Mouse (Mus musculus): ENCODE measurements around the gene Zfp853. TPM values are rescaled to one million over a fixed set of nuclear protein-coding genes. Genes with fewer than 3 reads are reported as not detected.

Gene Zfp853
- total and polyA plus RNA-seq, 3 experiments = 0.08 to 0.14 TPM; not detected in 1

DNA sequence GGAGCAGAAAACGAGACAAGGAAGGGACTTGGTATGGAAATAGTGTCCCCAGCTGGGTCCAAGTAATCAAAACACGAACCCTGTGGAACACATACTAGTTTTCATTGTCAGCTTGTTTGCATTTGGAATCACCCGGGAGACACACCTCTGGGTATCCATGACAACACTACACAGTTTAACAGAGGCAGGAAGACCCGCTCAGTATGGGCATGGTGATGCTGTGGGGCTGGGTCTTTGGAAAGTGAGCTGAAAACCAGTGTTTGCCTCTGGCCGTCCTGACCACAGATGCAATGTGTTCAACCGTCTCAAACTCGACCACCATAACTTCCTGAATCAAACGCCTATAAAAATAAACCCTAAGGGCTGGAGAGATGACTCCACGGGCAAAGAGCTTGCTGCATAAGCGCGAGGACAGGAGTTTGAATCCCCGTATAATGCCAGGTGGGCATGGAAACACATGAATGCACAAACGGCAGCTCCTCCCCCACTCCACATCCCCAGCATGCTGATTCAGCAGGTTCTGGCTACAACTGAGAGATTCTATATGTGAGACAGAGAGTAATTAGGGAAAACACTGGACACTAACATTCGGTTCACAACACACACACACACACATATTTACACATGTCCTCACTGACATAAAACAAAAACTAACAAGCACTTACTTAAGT, 41.1 kb upstream of the Zfp853 start:
- Histone ChIP-seq H3K4me1 (ENCODE audit: control insufficient read depth in 1 of 2, insufficient read depth in 2 of 2, low read length in 2 of 2) (peaks cover 0 to 6% of the 10 kb centered on the region in 2 experiments; a peak in 1 of 4 replicates), H3K36me3 (ENCODE audit: control insufficient read depth in 1 of 2, insufficient read depth in 2 of 2, low read length in 2 of 2) (no peaks in the 10 kb centered on the region; a peak in 1 of 4 replicates), H3K27ac (ENCODE audit: control insufficient read depth, low read depth, low read length) (no peak overlapping the region), H3K9ac (ENCODE audit: control insufficient read depth, low read depth, low read length, poor library complexity, severe bottlenecking) (no peak overlapping the region; the same call in 1 of the 2 replicates), H3K4me3 (ENCODE audit: control insufficient read depth in 1 of 2, insufficient read depth in 1 of 2, low read depth in 2 of 2, low read length in 2 of 2) (peak overlapping the region; percentile 37 to 70; a peak in 3 of 4 replicates), H3K79me2 (ENCODE audit: control insufficient read depth, insufficient read depth, low read length, poor library complexity) (no peaks in the 10 kb centered on the region), H3K27me3 (ENCODE audit: control insufficient read depth in 1 of 2, insufficient read depth in 2 of 2, low read length in 2 of 2) (no peaks in the 10 kb centered on the region; a peak in 1 of 4 replicates), H3K9me3 (replicated peaks; ENCODE audit: insufficient read depth, low read length) (no peaks in the 10 kb centered on the region)
- TF ChIP-seq GATA1 (IDR thresholded peaks at IDR 0.05; ENCODE audit: low read depth, low read length) (no peak), USF2 (IDR thresholded peaks at IDR 0.05; ENCODE audit: borderline replicate concordance in 1 of 2, insufficient read depth in 1 of 2, low read depth in 1 of 2, low read length in 2 of 2) (no peak), MAFK (IDR thresholded peaks at IDR 0.05; ENCODE audit: borderline replicate concordance, low read depth, low read length) (peak; percentile 66; the same call in 1 of the 2 replicates), KAT2A (conservative IDR thresholded peaks at IDR 0.05; ENCODE audit: low read depth, low read length) (no peak)
- DNase-seq (ENCODE audit: low read depth, low spot score) = no peak

DNA sequence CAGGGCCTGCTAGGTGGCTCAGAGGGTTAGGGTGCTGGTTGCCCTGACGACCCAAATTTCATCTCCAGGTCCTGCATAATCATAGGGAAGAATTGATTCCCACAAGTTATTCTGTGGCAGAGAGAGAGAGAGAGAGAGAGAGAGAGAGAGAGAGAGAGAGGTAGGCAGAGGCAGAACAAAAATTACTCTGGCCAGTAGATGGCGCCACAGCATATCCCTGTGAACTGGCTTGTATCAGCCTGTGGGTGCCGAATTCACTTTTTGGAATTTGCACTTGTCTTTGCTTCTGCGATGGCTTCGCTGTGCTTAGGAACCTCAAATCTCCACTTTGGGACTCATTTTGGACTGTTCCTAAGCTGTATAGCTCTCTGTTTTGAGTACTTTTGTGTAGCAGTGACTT, 40.4 kb upstream of the Zfp853 start:
- Histone ChIP-seq H3K27me3 (ENCODE audit: control insufficient read depth in 1 of 2, insufficient read depth in 2 of 2, low read length in 2 of 2) (no peaks in the 10 kb centered on the region), H3K36me3 (ENCODE audit: control insufficient read depth in 1 of 2, insufficient read depth in 2 of 2, low read length in 2 of 2) (no peaks in the 10 kb centered on the region; a peak in 1 of 4 replicates), H3K27ac (ENCODE audit: control insufficient read depth, low read depth, low read length) (no peak overlapping the region), H3K9ac (ENCODE audit: control insufficient read depth, low read depth, low read length, poor library complexity, severe bottlenecking) (no peak overlapping the region; the same call in 1 of the 2 replicates), H3K4me1 (ENCODE audit: control insufficient read depth in 1 of 2, insufficient read depth in 2 of 2, low read length in 2 of 2) (peaks cover 0 to 6% of the 10 kb centered on the region in 2 experiments; a peak in 1 of 4 replicates), H3K9me3 (replicated peaks; ENCODE audit: insufficient read depth, low read length) (no peaks in the 10 kb centered on the region), H3K4me3 (ENCODE audit: control insufficient read depth in 1 of 2, insufficient read depth in 1 of 2, low read depth in 2 of 2, low read length in 2 of 2) (peak overlapping the region; percentile 37 to 70), H3K79me2 (ENCODE audit: control insufficient read depth, insufficient read depth, low read length, poor library complexity) (peaks cover under 1% of the 10 kb centered on the region)
- TF ChIP-seq E2F4 (IDR thresholded peaks at IDR 0.05; ENCODE audit: borderline replicate concordance, low read depth, low read length) = no peak
- no peak for TF ChIP-seq BHLHE40 (IDR thresholded peaks at IDR 0.05; ENCODE audit: borderline replicate concordance, low read depth, low read length)
- TF ChIP-seq JUND (IDR thresholded peaks at IDR 0.05; ENCODE audit: low read depth, low read length) = peak; percentile 99
- TF ChIP-seq ZMIZ1 (IDR thresholded peaks at IDR 0.05; ENCODE audit: low read depth, low read length) = no peak
- TF ChIP-seq SMC3 (IDR thresholded peaks at IDR 0.05; ENCODE audit: low read depth, low read length) = peak; percentile 64
- TF ChIP-seq USF2 (IDR thresholded peaks at IDR 0.05; ENCODE audit: borderline replicate concordance in 1 of 2, insufficient read depth in 1 of 2, low read depth in 1 of 2, low read length in 2 of 2) = no peak
- TF ChIP-seq ZC3H11A (IDR thresholded peaks at IDR 0.05; ENCODE audit: low read depth, low read length) = peak; percentile 39; the same call in 1 of the 2 replicates
- TF ChIP-seq MAFK (IDR thresholded peaks at IDR 0.05; ENCODE audit: borderline replicate concordance, low read depth, low read length) = no peak
- no peak for TF ChIP-seq POLR2A (IDR thresholded peaks at IDR 0.05; ENCODE audit: control insufficient read depth in 1 of 2, insufficient read depth in 1 of 2, low read depth in 1 of 2, low read length in 2 of 2, poor library complexity in 1 of 2)
- TF ChIP-seq CTCF (IDR thresholded peaks at IDR 0.05 in 2 of 3, conservative IDR thresholded peaks at IDR 0.05 in 1 of 3; ENCODE audit: control insufficient read depth in 1 of 3, insufficient read depth in 1 of 3, low read depth in 2 of 3, low read length in 3 of 3, poor library complexity in 1 of 3, severe bottlenecking in 1 of 3) = peak; percentile 80 to 84 (median 82)
- no peak for TF ChIP-seq MYB (IDR thresholded peaks at IDR 0.05; ENCODE audit: low read depth, low read length)
- TF ChIP-seq POLR2AphosphoS5 (IDR thresholded peaks at IDR 0.05; ENCODE audit: borderline replicate concordance, low read depth, low read length) = no peak
- peak; percentile 70 for TF ChIP-seq RAD21 (IDR thresholded peaks at IDR 0.05; ENCODE audit: low read depth, low read length)
- no peak for TF ChIP-seq MAZ (IDR thresholded peaks at IDR 0.05; ENCODE audit: low read depth, low read length)
- peak; percentile 87 for DNase-seq (ENCODE audit: low read depth, low spot score)

Data from MEL (cell line).